Mouse (Mus musculus): Measurements from ENCODE around the gene Sestd1. TPM values are rescaled to one million over a fixed set of nuclear protein-coding genes. Genes with fewer than 3 reads are reported as not detected.

Gene Sestd1
- polyA plus RNA-seq, 1 experiment from 2014 or later, result 21.4 TPM

GRCm38 (mm10) chr2:77201900-77202299 lies 78.5 kb downstream of the Sestd1 start:
- WGBS, result 94% methylated on average over 1 of the region's 1 CpGs
- no peak overlapping the region for H3K27ac ChIP-seq
- H3K4me2 ChIP-seq, result no peak overlapping the region
- H3K4me1 ChIP-seq, result no peaks in the 10 kb centered on the region
- H3K4me3 ChIP-seq, result no peak overlapping the region
- no peaks in the 10 kb centered on the region for H3K27me3 ChIP-seq
- H3K9me3 ChIP-seq, result no peaks in the 10 kb centered on the region
- H3K9ac ChIP-seq, result no peak overlapping the region
- 0 out of 2 replicates have a peak, but pooled peaks cover 5% of the 10 kb centered on the region for H3K36me3 ChIP-seq
- no peak for ATAC-seq (ENCODE audit: borderline replicate concordance, extremely low read depth, low FRiP score, low TSS enrichment)

DNA sequence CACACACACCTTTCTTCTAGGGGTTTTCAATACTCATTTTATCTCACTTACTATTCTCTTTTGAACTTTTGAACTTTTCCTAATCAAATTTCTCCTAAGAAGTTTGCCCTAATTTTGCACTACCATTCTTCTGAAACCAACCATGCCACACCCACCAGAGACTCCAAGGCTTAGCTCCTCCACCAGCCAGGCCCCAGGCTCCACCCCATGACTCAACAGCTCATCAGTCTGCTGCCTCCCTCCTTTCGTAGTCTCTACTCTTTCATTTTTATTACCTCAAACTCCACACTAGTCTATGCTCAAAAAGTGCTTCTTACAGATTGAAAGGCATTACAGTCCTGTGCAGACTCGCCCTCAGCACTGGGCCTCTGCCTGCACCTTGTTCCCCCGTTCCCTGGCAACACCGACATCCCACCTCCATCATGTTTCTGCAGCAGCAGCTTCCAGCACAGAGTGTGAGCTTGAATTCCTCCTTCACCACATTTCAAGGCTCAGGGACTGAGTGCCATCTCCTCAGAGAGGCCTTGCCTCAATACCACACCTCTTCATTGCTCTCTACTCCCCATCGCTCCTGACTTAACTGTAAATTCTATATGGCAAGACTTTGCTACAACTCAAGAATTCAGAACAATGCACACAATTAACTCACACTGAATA lies 79.3 kb downstream of the Sestd1 start:
- 72% methylated on average over 5 of the region's 5 CpGs for WGBS
- ATAC-seq (ENCODE audit: borderline replicate concordance, extremely low read depth, low FRiP score, low TSS enrichment), result no peak
- Histone ChIP-seq H3K4me3 (no peak overlapping the region), H3K4me1 (no peaks in the 10 kb centered on the region), H3K9ac (no peak overlapping the region), H3K9me3 (no peaks in the 10 kb centered on the region), H3K4me2 (no peak overlapping the region), H3K27me3 (no peaks in the 10 kb centered on the region), H3K27ac (no peak overlapping the region), H3K36me3 (0 out of 2 replicates have a peak, but pooled peaks cover 4% of the 10 kb centered on the region)

DNA sequence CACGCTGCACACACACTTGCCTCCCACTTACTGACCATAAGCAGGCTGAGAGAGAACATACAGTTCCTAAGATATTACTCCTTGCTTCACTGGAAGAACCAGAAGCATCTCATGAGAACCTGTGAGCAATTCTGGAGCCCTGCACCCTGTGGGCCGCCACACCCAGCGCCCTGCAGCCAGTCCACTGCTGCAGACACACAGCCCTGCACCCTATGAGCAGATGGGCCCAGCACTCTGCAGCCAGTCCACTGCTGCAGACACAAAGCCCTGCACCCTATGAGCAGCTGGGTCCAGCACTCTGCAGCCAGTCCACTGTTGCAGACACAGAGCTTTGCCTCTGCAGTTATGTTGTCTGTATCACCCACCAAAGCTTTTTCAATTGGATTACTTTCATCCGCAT lies 80.0 kb downstream of the Sestd1 start:
- Histone ChIP-seq H3K4me3 (no peak overlapping the region), H3K27ac (no peak overlapping the region), H3K36me3 (0 out of 2 replicates have a peak, but pooled peaks cover 1% of the 10 kb centered on the region), H3K27me3 (no peaks in the 10 kb centered on the region), H3K4me2 (no peak overlapping the region), H3K9ac (no peak overlapping the region), H3K4me1 (no peaks in the 10 kb centered on the region), H3K9me3 (no peaks in the 10 kb centered on the region)
- ATAC-seq (ENCODE audit: borderline replicate concordance, extremely low read depth, low FRiP score, low TSS enrichment), result no peak
- WGBS, result 87% methylated on average over 4 of the region's 4 CpGs

DNA sequence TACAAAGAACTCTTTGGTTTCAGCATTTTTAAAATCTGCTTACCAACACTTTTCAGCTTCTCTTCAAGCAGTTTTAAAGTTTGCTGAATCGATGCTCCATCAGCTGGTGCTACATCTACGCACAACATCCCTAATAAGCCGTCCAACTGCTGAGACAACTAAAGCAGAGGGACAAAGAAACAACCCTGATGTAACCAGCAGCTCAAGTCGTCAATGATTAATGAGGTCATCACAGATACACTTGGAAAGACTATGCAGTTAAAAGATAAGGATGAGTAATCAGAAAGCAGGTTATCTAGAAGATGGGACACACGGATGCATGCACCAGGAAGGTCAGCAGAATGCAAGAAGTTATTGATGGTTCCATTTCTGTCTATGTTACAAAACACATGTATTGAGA lies 82.1 kb downstream of the Sestd1 start:
- peaks cover 4% of the 10 kb centered on the region; the same call in 1 of the 2 replicates for H3K36me3 ChIP-seq
- no peak for ATAC-seq (ENCODE audit: borderline replicate concordance, extremely low read depth, low FRiP score, low TSS enrichment)
- no peak overlapping the region for H3K27ac ChIP-seq
- no peak overlapping the region for H3K9ac ChIP-seq
- H3K4me2 ChIP-seq, result no peak overlapping the region
- no peaks in the 10 kb centered on the region for H3K4me1 ChIP-seq
- H3K9me3 ChIP-seq, result no peaks in the 10 kb centered on the region
- H3K4me3 ChIP-seq, result no peak overlapping the region
- no peaks in the 10 kb centered on the region for H3K27me3 ChIP-seq
- 56% methylated on average over 5 of the region's 5 CpGs for WGBS

DNA sequence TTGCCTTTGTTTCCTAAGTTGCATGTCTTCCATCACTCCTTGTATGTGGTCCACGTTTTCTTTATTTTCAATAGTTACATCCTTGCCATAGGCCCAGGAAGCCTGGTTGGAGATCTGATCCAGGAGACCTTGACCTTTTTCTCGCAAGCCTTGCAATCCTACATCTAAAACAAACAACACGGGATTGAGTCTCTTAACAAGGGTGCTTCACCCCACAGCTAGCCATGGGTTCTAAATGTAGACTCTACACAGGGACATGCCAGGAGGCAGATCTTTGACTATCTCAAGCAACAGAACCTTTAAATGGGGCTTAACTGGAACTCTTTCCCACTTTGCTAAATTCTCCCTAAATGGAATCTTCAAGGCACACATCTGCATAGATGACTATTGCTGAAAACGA lies 83.6 kb downstream of the Sestd1 start:
- peaks cover 7% of the 10 kb centered on the region for H3K36me3 ChIP-seq
- WGBS, result 86% methylated on average over 4 of the region's 4 CpGs

DNA sequence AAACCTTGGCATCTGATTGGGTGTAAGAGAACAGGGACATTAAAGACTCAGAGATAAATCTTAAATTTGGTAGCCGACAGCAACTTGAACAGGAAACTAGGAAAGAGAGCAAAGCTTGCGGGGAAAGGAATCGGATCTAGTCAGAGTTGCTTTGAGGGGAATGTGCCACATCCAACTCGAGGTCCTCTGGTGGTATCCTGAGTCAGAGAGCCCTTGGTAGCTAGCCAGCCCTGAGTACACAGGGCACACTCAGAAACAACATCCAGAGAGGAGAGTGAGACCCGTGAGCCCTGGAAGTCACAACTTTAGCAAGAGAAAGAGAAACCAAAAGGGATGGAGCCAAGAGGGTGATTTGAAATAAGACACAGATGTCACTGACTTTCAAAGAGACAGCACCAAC lies 85.3 kb downstream of the Sestd1 start:
- ATAC-seq (ENCODE audit: borderline replicate concordance, extremely low read depth, low FRiP score, low TSS enrichment), result no peak
- WGBS, result 79% methylated on average over 5 of the region's 5 CpGs

More for the DNA sequence above, 83.6 kb downstream of the Sestd1 start:
- Histone ChIP-seq H3K4me1 (no peaks in the 10 kb centered on the region), H3K27ac (no peak overlapping the region), H3K9ac (no peak overlapping the region), H3K9me3 (no peaks in the 10 kb centered on the region), H3K4me2 (no peak overlapping the region), H3K27me3 (no peaks in the 10 kb centered on the region), H3K4me3 (no peak overlapping the region)
- no peak for ATAC-seq (ENCODE audit: borderline replicate concordance, extremely low read depth, low FRiP score, low TSS enrichment)

GRCm38 (mm10) chr2:77191811-77192210 lies 88.6 kb downstream of the Sestd1 start:
- Histone ChIP-seq H3K4me3 (no peak overlapping the region), H3K9me3 (no peaks in the 10 kb centered on the region), H3K36me3 (peaks cover 17% of the 10 kb centered on the region), H3K4me1 (no peaks in the 10 kb centered on the region), H3K27ac (no peak overlapping the region), H3K9ac (no peak overlapping the region), H3K27me3 (no peaks in the 10 kb centered on the region), H3K4me2 (no peak overlapping the region)
- ATAC-seq (ENCODE audit: borderline replicate concordance, extremely low read depth, low FRiP score, low TSS enrichment), result no peak
- 87% methylated on average over 3 of the region's 3 CpGs for WGBS

More for the DNA sequence above, 85.3 kb downstream of the Sestd1 start:
- peaks cover 12% of the 10 kb centered on the region for H3K36me3 ChIP-seq
- H3K9ac ChIP-seq, result no peak overlapping the region
- H3K27me3 ChIP-seq, result no peaks in the 10 kb centered on the region
- H3K4me3 ChIP-seq, result no peak overlapping the region
- H3K27ac ChIP-seq, result no peak overlapping the region
- H3K4me2 ChIP-seq, result no peak overlapping the region
- no peaks in the 10 kb centered on the region for H3K9me3 ChIP-seq
- no peaks in the 10 kb centered on the region for H3K4me1 ChIP-seq

DNA sequence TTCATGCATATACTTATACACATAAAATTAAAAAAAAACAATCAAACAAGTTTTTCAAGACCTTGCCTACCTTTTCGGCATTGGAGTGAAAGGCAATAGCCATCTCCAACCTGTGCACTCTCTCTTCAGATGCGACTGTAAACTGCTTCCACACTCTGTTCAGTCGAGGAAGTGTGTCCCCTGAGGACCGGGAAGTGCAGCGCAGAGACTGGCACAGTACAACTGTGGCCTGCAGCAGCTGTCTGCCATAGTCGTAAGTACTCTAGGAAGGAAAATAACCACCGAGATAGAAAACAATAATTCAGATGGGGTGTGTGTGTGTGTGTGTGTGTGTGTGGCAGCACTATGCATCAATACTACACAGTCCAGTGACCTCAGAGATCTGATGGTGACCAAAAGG lies 89.5 kb downstream of the Sestd1 start:
- H3K36me3 ChIP-seq, result peaks cover 18% of the 10 kb centered on the region
- no peaks in the 10 kb centered on the region for H3K27me3 ChIP-seq
- H3K27ac ChIP-seq, result no peak overlapping the region
- no peak for ATAC-seq (ENCODE audit: borderline replicate concordance, extremely low read depth, low FRiP score, low TSS enrichment)
- WGBS, result 91% methylated on average over 7 of the region's 7 CpGs
- H3K4me2 ChIP-seq, result no peak overlapping the region
- no peak overlapping the region for H3K4me3 ChIP-seq
- no peak overlapping the region for H3K9ac ChIP-seq
- no peaks in the 10 kb centered on the region for H3K9me3 ChIP-seq
- H3K4me1 ChIP-seq, result no peaks in the 10 kb centered on the region

GRCm38 (mm10) chr2:77190301-77190700 lies 90.1 kb downstream of the Sestd1 start:
- no peaks in the 10 kb centered on the region for H3K27me3 ChIP-seq
- ATAC-seq (ENCODE audit: borderline replicate concordance, extremely low read depth, low FRiP score, low TSS enrichment), result no peak
- no peak overlapping the region for H3K9ac ChIP-seq
- no peak overlapping the region for H3K4me2 ChIP-seq
- H3K4me3 ChIP-seq, result no peak overlapping the region
- WGBS, result 90% methylated on average over 3 of the region's 3 CpGs
- peaks cover 18% of the 10 kb centered on the region for H3K36me3 ChIP-seq
- H3K4me1 ChIP-seq, result no peaks in the 10 kb centered on the region
- no peak overlapping the region for H3K27ac ChIP-seq
- no peaks in the 10 kb centered on the region for H3K9me3 ChIP-seq

GRCm38 (mm10) chr2:77189671-77190070 lies 90.7 kb downstream of the Sestd1 start:
- no peak for ATAC-seq (ENCODE audit: borderline replicate concordance, extremely low read depth, low FRiP score, low TSS enrichment)
- 93% methylated on average over 7 of the region's 7 CpGs for WGBS
- Histone ChIP-seq H3K4me1 (no peaks in the 10 kb centered on the region), H3K27ac (no peak overlapping the region), H3K4me2 (no peak overlapping the region), H3K36me3 (peaks cover 18% of the 10 kb centered on the region), H3K9me3 (no peaks in the 10 kb centered on the region), H3K9ac (no peak overlapping the region), H3K27me3 (no peaks in the 10 kb centered on the region), H3K4me3 (no peak overlapping the region)

- no peak overlapping the region for H3K9ac ChIP-seq
- H3K9me3 ChIP-seq, result no peaks in the 10 kb centered on the region
- 86% methylated on average over 3 of the region's 3 CpGs for WGBS
- H3K27ac ChIP-seq, result no peak overlapping the region
- no peak overlapping the region for H3K4me3 ChIP-seq
- H3K27me3 ChIP-seq, result no peaks in the 10 kb centered on the region
- no peak for ATAC-seq (ENCODE audit: borderline replicate concordance, extremely low read depth, low FRiP score, low TSS enrichment)
- no peak overlapping the region for H3K4me2 ChIP-seq
- H3K4me1 ChIP-seq, result 0 out of 2 replicates have a peak, but pooled peaks cover 3% of the 10 kb centered on the region
- H3K36me3 ChIP-seq, result peaks cover 14% of the 10 kb centered on the region
Measured at GRCm38 (mm10) chr2:77187501-77187900, 92.9 kb downstream of the Sestd1 start.

DNA sequence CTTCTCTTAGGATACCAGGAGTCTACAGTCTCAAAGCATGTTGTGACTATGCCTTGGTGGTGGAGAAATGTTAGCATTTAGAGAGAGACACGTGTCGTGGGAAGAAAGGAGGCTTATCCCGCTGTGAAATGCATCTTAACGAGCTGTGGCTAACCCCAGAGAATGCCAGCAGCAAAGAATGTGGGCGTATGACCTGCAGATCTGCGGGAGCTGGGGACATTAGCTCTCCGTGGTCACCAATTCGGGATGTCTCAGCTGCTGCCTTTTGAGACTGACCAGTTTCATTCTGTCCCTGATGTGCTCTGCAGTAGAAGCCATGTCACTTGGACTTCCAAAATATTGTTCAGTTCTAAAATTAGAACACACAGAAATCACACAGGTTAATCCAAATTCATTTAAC lies 93.5 kb downstream of the Sestd1 start:
- H3K4me2 ChIP-seq, result no peak overlapping the region
- no peak overlapping the region for H3K4me3 ChIP-seq
- no peak overlapping the region for H3K9ac ChIP-seq
- H3K27me3 ChIP-seq, result no peaks in the 10 kb centered on the region
- no peak overlapping the region for H3K27ac ChIP-seq
- peaks cover 12% of the 10 kb centered on the region for H3K36me3 ChIP-seq
- no peaks in the 10 kb centered on the region for H3K9me3 ChIP-seq
- 0 out of 2 replicates have a peak, but pooled peaks cover 3% of the 10 kb centered on the region for H3K4me1 ChIP-seq
- 74% methylated on average over 8 of the region's 8 CpGs for WGBS
- ATAC-seq (ENCODE audit: borderline replicate concordance, extremely low read depth, low FRiP score, low TSS enrichment), result no peak
